Mouse (Mus musculus): ENCODE measurements at regions not wholly inside any gene's neighbourhood (a gene's known extent, or its start where the extent isn't known, plus 50 kb on each side); places are given as distances from the start of the nearest gene placed in this dataset.

DNA sequence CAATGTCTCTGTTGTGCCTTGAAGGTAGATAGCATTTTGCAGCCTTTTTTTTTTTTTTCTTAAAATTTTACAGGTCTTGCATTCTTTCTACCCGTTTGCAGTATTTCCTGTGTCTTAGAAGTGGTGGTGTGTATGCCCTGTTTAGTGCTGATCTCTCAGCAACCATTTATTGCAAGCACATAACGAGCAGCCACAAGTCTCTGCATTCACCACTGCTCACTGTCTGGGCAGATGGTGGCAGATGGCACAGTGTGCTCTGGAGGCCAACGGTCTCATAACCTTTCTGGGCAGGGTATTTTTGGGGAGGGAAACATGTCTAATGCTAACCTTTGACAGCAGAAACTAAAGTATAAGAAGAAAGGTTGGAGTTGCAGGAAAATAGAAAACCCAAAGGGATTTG, 266.1 kb upstream of the Ptger4 start:
- DNase-seq = no peak

DNA sequence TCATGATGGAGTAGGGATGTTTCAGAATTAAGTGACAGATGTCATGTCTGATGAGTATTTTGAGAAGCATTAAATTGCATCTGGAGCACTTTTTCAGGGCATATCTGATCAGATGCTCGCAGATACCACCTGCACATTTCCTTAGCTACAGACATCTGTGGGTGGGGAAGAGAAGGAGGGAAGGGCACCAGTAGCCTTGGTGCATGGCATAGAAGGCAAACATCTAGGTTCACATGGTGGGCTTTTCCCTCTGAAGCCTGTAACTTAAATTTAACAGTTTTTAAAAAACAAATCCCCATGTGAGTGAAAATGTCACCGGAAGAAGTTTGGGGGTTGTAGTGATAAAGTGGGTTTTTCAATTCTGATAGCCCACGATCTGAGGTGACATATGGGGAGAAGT, 267.1 kb upstream of the Ptger4 start:
- DNase-seq = no peak

GRCm38 (mm10) chr15:5512546-5512945, 268.6 kb upstream of the Ptger4 start:
- DNase-seq = no peak

GRCm38 (mm10) chr15:5513146-5513545, 269.2 kb upstream of the Ptger4 start:
- DNase-seq = no peak

DNA sequence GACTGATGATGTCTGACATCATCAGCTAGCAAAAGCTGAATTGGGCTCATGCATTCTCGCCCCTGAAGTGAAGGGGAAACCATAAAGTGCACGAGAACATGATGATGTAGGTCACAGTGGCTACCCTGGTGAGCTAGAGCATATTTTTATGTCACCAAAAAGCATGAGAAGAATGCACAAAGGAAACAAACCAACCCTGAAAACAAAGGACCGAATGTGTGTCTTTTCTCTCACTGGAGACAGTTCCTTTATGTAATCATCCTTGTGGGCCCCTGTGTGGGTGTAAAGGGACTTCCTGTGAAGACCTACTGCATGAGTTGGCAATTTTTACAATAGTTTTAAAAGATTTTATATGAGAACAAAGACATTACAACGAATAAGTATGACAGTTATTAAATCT, 270.2 kb upstream of the Ptger4 start:
- DNase-seq = no peak

GRCm38 (mm10) chr15:5517244-5517966, 273.4 kb upstream of the Ptger4 start:
- no peak for DNase-seq

DNA sequence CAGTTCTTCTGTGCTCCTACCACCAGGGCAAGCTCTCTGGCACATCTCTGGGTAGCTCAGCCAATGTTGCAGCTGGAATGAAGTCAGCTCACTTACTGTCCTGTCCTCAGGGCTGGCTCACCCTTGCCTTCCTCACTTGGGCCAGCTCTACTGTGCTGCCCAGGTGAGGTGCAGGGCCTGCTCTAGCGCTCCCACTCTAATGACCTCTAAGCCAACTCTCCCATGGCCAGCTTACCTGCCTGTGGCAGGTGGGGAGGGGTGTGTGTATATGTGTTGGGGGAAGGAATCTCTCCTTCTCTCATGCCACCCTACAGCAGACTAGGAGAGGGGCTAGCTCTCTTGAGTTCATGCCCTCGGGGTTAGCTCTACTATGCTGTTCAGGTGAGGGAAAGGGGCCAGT, 275.6 kb upstream of the Ptger4 start:
- no peak for DNase-seq

DNA sequence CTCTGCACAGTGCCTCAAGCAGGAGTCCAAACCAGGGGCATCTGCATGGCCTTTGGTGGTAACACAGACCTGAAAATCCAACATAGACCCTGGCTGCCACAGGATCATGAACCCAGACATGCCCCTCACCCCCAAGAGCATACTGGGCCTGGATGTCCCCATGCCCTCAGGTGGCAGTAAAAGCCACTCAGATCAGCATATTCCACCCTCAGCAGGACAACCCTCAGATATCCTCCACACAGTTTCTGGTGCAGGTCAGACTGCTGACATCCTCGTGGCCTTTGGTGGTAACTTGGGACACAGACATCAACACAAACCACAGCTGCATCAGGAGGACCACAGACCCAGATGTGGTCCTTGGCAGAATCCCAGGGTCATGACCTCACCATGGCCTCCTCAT, 276.0 kb upstream of the Ptger4 start:
- no peak for DNase-seq

DNA sequence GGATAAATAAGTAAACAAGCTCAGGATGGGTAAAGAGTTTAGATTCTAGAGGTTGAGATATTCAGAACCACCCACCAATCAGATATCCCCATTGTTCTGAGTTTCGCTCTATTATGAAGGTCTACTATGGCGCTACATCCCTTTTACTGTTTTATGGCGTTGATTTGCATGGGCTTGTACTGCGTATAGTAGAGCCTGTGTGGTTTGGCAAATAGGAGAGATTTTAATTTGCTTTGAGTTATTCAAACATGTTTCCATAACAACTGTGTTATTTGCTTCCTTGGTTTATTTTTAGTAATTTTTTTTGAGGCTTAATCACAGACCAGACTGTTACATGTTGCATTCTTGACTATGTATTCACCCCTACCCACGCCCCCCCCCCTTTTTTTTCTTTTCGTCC, 284.6 kb upstream of the Ptger4 start:
- no peak for DNase-seq

DNA sequence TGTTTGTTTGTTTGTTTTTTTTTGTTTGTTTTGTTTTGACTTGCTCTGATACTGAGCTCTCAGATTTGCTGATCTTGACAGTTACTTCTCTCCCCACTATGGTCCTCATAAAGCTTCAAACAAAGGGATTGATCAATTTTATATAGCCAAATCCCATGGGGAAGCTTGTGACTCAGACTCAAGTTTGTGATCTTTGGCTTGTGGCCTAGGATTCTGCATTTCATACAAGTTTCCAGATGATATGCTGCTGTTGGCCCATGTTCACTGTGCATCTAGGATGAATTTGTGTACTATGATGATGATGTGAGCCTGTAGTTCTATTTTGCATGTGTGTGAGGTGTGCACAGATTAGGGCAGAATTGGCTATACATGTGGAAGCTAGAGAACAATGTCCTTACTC, 289.7 kb upstream of the Ptger4 start:
- DNase-seq = no peak

- no peak for DNase-seq
Measured at GRCm38 (mm10) chr15:5537432-5537831, 293.4 kb upstream of the Ptger4 start.

DNA sequence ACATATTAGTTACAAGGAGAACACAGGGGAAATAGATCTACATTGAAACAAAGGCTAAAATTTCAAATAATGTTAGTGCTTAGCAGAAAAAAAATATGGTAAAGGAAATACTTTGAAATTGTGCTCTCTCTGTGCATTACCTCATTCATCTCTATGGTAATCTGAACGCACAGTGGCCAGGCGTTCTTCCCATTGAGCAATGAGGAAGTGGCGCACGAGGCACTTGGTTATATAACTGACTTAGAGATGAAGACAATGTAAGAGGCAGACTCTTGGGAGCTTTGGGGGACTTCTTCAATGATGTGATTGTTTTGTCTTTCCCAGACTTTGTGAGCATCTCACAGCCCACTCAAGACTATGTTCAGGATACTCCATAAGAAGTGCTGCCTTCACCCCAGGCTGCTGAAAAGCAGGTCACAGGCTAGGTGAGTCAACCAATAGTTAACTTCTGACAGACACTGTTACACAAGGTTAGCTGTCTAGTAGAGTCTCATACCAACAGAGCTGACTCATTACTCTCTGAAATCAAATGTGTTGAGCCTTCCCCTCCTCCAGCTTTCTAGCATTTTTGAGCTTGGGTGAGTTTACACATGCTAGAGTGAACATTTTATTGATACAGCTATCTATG, 295.4 kb upstream of the Ptger4 start:
- DNase-seq = no peak

DNA sequence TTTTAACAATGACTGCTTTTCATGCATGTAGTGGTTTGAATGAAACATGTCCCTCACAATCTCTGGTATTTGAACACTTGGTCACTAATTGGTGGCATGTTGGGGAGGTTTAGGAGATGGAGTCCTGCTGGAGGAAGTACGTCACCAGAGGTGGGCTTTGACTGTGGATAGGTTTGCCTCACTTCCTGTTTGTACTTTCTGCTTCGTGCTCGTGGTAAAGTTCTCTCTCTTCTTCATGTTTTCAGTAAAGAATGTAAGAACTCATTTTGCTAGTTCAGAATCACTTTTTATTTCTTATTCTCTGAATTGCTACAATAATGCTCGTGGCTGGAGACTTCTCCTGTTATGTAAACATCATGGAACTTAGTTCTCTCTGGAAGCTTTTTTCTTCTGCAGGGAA, 310.5 kb upstream of the Ptger4 start:
- DNase-seq = no peak

DNA sequence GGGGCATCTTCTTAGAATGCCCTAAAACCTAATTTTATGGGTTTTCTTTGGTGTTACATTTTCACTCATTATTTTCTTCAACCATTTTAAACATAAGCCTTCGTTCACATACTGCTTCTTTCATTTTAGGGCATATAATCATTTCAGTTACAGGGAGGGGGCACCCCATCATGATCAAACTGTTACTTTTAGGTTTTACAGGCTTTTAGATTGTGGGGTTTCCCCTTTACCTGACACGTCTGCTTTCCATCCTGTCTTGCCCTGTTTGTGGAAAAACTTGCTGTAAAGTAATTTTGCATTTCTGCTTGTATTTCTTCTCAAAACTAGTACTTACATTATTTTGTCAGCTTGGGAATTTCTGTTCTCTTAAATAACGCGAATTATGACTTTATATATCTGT, 310.9 kb upstream of the Ptger4 start:
- DNase-seq = no peak

- no peak for DNase-seq
Measured at GRCm38 (mm10) chr15:5555381-5556066, 311.5 kb upstream of the Ptger4 start.

- no peak for DNase-seq
Measured at GRCm38 (mm10) chr15:5561783-5562182, 317.8 kb upstream of the Ptger4 start.

DNA sequence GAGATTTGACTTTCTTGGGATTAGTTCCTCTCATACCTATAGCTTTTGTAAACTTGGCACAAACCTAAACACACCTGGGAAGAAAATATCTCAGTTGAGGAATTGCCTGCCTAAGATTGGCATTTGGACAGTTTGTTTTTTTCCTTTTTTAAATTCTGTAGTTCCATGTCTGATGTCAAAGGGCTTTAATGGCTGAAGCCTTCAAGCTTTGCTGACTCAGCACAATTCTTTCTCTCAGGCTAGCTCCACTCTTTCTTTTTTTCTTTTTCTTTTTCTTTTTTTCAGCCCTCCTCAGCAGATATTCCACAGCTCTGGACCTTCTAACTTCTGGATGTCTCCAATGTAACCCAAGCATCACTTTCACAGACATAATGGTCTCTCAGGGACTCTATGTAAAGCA, 330.4 kb upstream of the Ptger4 start:
- no peak for DNase-seq

DNA sequence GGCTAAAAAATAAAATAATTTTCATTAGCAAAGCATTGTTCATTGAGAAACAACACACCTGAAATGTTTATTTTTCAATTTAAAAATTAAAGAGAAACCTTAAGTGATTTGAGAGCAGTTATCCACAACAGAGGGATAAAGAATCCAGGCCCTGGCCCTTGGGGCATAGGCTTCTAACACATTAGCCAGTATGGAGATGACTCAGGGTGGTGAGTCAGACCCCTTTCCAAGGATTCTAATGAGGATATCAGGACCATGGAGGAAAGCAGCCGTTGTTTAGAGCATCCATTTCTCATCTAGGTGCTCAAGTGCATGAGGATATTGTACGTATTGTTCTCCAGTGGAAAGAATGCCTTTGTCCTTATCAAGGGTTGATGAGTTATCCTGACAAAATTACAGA, 335.6 kb upstream of the Ptger4 start:
- DNase-seq = no peak

DNA sequence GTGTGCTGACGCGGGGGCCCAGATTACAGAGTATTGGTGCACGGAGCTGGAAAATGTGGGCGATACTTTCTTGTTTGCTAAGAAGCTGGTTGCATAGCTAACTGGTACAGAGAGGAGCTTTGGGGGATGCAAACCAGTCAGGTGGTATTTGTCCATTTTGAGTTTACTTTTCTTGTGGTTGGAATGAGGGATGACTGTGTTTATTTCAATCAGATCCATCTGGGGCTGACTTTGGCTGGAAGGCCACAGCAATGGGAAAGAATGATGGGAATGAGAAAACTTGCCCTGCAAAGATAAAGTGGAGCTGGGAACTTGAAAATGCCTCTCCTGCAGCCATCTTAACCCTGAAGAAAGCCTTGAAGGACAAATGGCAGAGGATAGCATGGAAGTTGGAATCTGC, 336.4 kb upstream of the Ptger4 start:
- DNase-seq = no peak

GRCm38 (mm10) chr15:5584381-5584780, 340.4 kb upstream of the Ptger4 start:
- DNase-seq = no peak

GRCm38 (mm10) chr15:5604732-5605266, 360.8 kb upstream of the Ptger4 start:
- DNase-seq = no peak

- DNase-seq = no peak
Measured at GRCm38 (mm10) chr15:5607533-5607932, 363.5 kb upstream of the Ptger4 start.

- DNase-seq = no peak
Measured at GRCm38 (mm10) chr15:5623021-5623420, 379.0 kb upstream of the Ptger4 start.

- DNase-seq = no peak
Measured at GRCm38 (mm10) chr15:5625367-5625766, 381.4 kb upstream of the Ptger4 start.

All from layer of hippocampus, postnatal 36 days (tissue).